Comparison of ENCODE assay signal across 23 mouse cellular contexts in the genomic region with DNA sequence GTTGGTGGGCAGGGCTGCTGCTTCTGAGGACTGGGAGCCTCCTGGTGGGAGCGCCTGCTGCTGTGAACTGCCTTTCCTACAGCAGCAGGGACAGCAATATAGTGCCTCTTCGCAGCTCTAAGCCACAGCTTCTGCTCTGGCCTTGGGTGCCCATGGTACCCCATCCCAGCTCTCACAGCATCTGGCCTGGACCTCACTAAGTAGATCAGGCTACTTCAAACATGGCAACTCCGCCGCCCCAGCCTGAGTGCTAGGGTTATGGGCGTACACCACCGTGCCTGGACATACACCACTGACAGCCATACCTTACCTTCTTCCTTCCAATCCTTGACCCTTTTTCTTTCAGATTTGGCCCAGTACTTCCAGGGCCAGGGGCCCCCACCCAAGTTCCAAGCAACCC. TPM values are rescaled to one million over a fixed set of nuclear protein-coding genes. Genes with fewer than 3 reads are reported as not detected.
DNase-seq lines count a peak whose midpoint lies in the region; ATAC-seq and TF ChIP-seq lines count a peak whose summit lies in the region.
"Had no signal": no experiment of that assay in that cellular context is flagged by ENCODE, and none has a peak within 500 bp of the region (broad histone marks: within the 10 kb centered on the region; RNA-seq: fewer than 3 reads in every experiment).

No protein-coding gene starts in this region.

- H3K4me1 ChIP-seq in embryonic facial prominence, embryonic 13.5 days = peaks cover 12% of the 10 kb centered on the region
- peaks cover 14% of the 10 kb centered on the region for H3K4me1 ChIP-seq in embryonic facial prominence, embryonic 10.5 days
- peaks cover 21% of the 10 kb centered on the region for H3K4me1 ChIP-seq in heart, embryonic 10.5 days
- H3K4me1 ChIP-seq in intestine, postnatal 0 days (replicated peaks; ENCODE audit: control insufficient read depth, insufficient read depth, low read length) = 0 out of 2 replicates have a peak, but pooled peaks cover 11% of the 10 kb centered on the region
- 0 out of 2 replicates have a peak, but pooled peaks cover 8% of the 10 kb centered on the region for H3K4me1 ChIP-seq in intestine, embryonic 15.5 days (replicated peaks)
- H3K4me1 ChIP-seq in liver, embryonic 13.5 days (replicated peaks) = peaks cover 62% of the 10 kb centered on the region
- peaks cover 17% of the 10 kb centered on the region for H3K4me1 ChIP-seq in liver, embryonic 11.5 days (replicated peaks; ENCODE audit: control insufficient read depth, insufficient read depth, low read length)

- H3K4me2 ChIP-seq in embryonic facial prominence, embryonic 13.5 days = no peak overlapping the region
- H3K4me2 ChIP-seq in intestine, postnatal 0 days (replicated peaks; ENCODE audit: low read depth) = no peak overlapping the region
- no peak overlapping the region for H3K4me2 ChIP-seq in intestine, embryonic 15.5 days (replicated peaks)
- 0 out of 2 replicates have a peak overlapping the region, but pooled peaks have one; percentile 6 for H3K4me2 ChIP-seq in liver, embryonic 13.5 days
- H3K4me2 ChIP-seq in liver, embryonic 11.5 days = no peak overlapping the region

- peaks cover 45% of the 10 kb centered on the region for H3K36me3 ChIP-seq in embryonic facial prominence, embryonic 13.5 days
- H3K36me3 ChIP-seq in embryonic facial prominence, embryonic 10.5 days (replicated peaks) = peaks cover 65% of the 10 kb centered on the region
- peaks cover 58% of the 10 kb centered on the region for H3K36me3 ChIP-seq in heart, embryonic 10.5 days
- peaks cover 47% of the 10 kb centered on the region for H3K36me3 ChIP-seq in intestine, postnatal 0 days (ENCODE audit: control insufficient read depth, insufficient read depth)
- H3K36me3 ChIP-seq in intestine, embryonic 15.5 days = 0 out of 2 replicates have a peak, but pooled peaks cover 16% of the 10 kb centered on the region
- H3K36me3 ChIP-seq in liver, embryonic 13.5 days = peaks cover 63% of the 10 kb centered on the region
- peaks cover 28% of the 10 kb centered on the region for H3K36me3 ChIP-seq in liver, embryonic 11.5 days (ENCODE audit: control insufficient read depth, insufficient read depth, low read length)

- TF ChIP-seq CTCF in intestine, postnatal 0 days (IDR thresholded peaks at IDR 0.05; ENCODE audit: low read depth) = no peak

- no peak overlapping the region for H3K27ac ChIP-seq in embryonic facial prominence, embryonic 13.5 days
- no peak overlapping the region for H3K27ac ChIP-seq in embryonic facial prominence, embryonic 10.5 days (replicated peaks)
- no peak overlapping the region for H3K27ac ChIP-seq in heart, embryonic 10.5 days
- H3K27ac ChIP-seq in intestine, postnatal 0 days (ENCODE audit: low read depth, low read length) = peak overlapping the region; percentile 64; the same call in 1 of the 2 replicates
- no peak overlapping the region for H3K27ac ChIP-seq in intestine, embryonic 15.5 days
- no peak overlapping the region for H3K27ac ChIP-seq in liver, embryonic 13.5 days
- H3K27ac ChIP-seq in liver, embryonic 11.5 days (ENCODE audit: low read depth, low read length) = no peak overlapping the region

- DNase-seq in embryonic facial prominence, embryonic 10.5 days (ENCODE audit: low spot score) = no peak
- peak; percentile 91 for DNase-seq in heart, adult 11 months
- DNase-seq in heart, embryonic 10.5 days (ENCODE audit: low spot score) = no peak
- no peak for DNase-seq in liver, embryonic 13.5 days
- no peak for DNase-seq in liver, embryonic 11.5 days (ENCODE audit: low spot score)
- DNase-seq: adrenal gland, adult 2 months; adrenal gland, adult 8-10 months; adrenal gland, postnatal 10 days; adrenal gland, postnatal 14 days; adrenal gland, postnatal 25 days; adrenal gland, postnatal 36 days; B cell, adult 2 months; cerebellum, adult 11 months; cerebellum, adult 11-12 months had no signal

- H3K9me3 ChIP-seq in embryonic facial prominence, embryonic 13.5 days = no peaks in the 10 kb centered on the region
- no peaks in the 10 kb centered on the region for H3K9me3 ChIP-seq in embryonic facial prominence, embryonic 10.5 days
- no peaks in the 10 kb centered on the region for H3K9me3 ChIP-seq in heart, embryonic 10.5 days
- H3K9me3 ChIP-seq in intestine, postnatal 0 days (ENCODE audit: control insufficient read depth) = no peaks in the 10 kb centered on the region
- H3K9me3 ChIP-seq in intestine, embryonic 15.5 days = no peaks in the 10 kb centered on the region
- H3K9me3 ChIP-seq in liver, embryonic 13.5 days (replicated peaks) = no peaks in the 10 kb centered on the region
- H3K9me3 ChIP-seq in liver, embryonic 11.5 days (ENCODE audit: control insufficient read depth, low read length) = no peaks in the 10 kb centered on the region
- H3K9me3 ChIP-seq: G1E had no signal

- 97% methylated on average over 6 of the region's 6 CpGs for WGBS in embryonic facial prominence, embryonic 13.5 days
- 92% methylated on average over 6 of the region's 6 CpGs for WGBS in embryonic facial prominence, embryonic 10.5 days
- 92% methylated on average over 6 of the region's 6 CpGs for WGBS in heart, embryonic 10.5 days
- 92% methylated on average over 6 of the region's 6 CpGs for WGBS in intestine, postnatal 0 days
- 91% methylated on average over 6 of the region's 6 CpGs for WGBS in intestine, embryonic 15.5 days
- 90% methylated on average over 6 of the region's 6 CpGs for WGBS in liver, embryonic 13.5 days (ENCODE audit: insufficient replicate concordance)
- WGBS in liver, embryonic 11.5 days = 90% methylated on average over 6 of the region's 6 CpGs

- H3K4me3 ChIP-seq in embryonic facial prominence, embryonic 13.5 days = no peak overlapping the region
- no peak overlapping the region for H3K4me3 ChIP-seq in embryonic facial prominence, embryonic 10.5 days
- H3K4me3 ChIP-seq in heart, embryonic 10.5 days = no peak overlapping the region
- H3K4me3 ChIP-seq in intestine, postnatal 0 days (ENCODE audit: low read depth, low read length) = no peak overlapping the region
- H3K4me3 ChIP-seq in intestine, embryonic 15.5 days (replicated peaks) = no peak overlapping the region
- no peak overlapping the region for H3K4me3 ChIP-seq in liver, embryonic 13.5 days (replicated peaks)
- H3K4me3 ChIP-seq in liver, embryonic 11.5 days (ENCODE audit: low read depth, low read length) = no peak overlapping the region

- ATAC-seq in embryonic facial prominence, embryonic 13.5 days (ENCODE audit: insufficient number of reproducible peaks, insufficient read depth, low FRiP score, low TSS enrichment, low read depth) = no peak
- ATAC-seq in intestine, postnatal 0 days = no peak
- ATAC-seq in intestine, embryonic 15.5 days = no peak
- no peak for ATAC-seq in liver, embryonic 13.5 days (ENCODE audit: low read depth)
- no peak for ATAC-seq in liver, embryonic 11.5 days (replicated peaks; ENCODE audit: low FRiP score)
- ATAC-seq: activated CD4-positive, CD25-positive, alpha-beta regulatory T cell, adult 4 months; CD4-positive, CD25-positive, alpha-beta regulatory T cell, adult 4 months; Patski had no signal

- H3K9ac ChIP-seq in embryonic facial prominence, embryonic 13.5 days = 0 out of 2 replicates have a peak overlapping the region, but pooled peaks have one; percentile 12
- H3K9ac ChIP-seq in intestine, postnatal 0 days (ENCODE audit: low read depth, low read length) = no peak overlapping the region
- H3K9ac ChIP-seq in intestine, embryonic 15.5 days = no peak overlapping the region
- H3K9ac ChIP-seq in liver, embryonic 13.5 days = no peak overlapping the region
- H3K9ac ChIP-seq in liver, embryonic 11.5 days (ENCODE audit: low read depth, low read length) = no peak overlapping the region

- H3K27me3 ChIP-seq in embryonic facial prominence, embryonic 13.5 days = no peaks in the 10 kb centered on the region
- no peaks in the 10 kb centered on the region for H3K27me3 ChIP-seq in embryonic facial prominence, embryonic 10.5 days (replicated peaks; ENCODE audit: low read depth, poor library complexity, severe bottlenecking)
- H3K27me3 ChIP-seq in heart, embryonic 10.5 days (ENCODE audit: insufficient read depth, poor library complexity, severe bottlenecking) = no peaks in the 10 kb centered on the region
- no peaks in the 10 kb centered on the region for H3K27me3 ChIP-seq in intestine, postnatal 0 days (replicated peaks; ENCODE audit: control insufficient read depth, insufficient read depth, low read length)
- no peaks in the 10 kb centered on the region for H3K27me3 ChIP-seq in intestine, embryonic 15.5 days (replicated peaks)
- no peaks in the 10 kb centered on the region for H3K27me3 ChIP-seq in liver, embryonic 13.5 days
- H3K27me3 ChIP-seq in liver, embryonic 11.5 days (replicated peaks; ENCODE audit: control insufficient read depth, insufficient read depth, low read length) = no peaks in the 10 kb centered on the region
- H3K27me3 ChIP-seq: CH12.LX, Patski had no signal

RNA-seq across cellular contexts. Expression of gene Irf9, which starts 5.0 kb away (rescaled TPM):
- 10.5 and 12.3 TPM in 2 replicates for polyA plus RNA-seq in embryonic facial prominence, embryonic 13.5 days (2015; fragmentation: Nextera tagmentation; extraction: Ambion mirVana)
- polyA plus RNA-seq in embryonic facial prominence, embryonic 10.5 days (2016; fragmentation: Nextera tagmentation; extraction: Ambion mirVana) = 7.2 and 8.0 TPM in 2 replicates
- 5.9 and 7.4 TPM in 2 replicates for polyA plus RNA-seq in heart, embryonic 10.5 days (2016; fragmentation: Nextera tagmentation; extraction: Ambion mirVana)
- polyA plus RNA-seq in intestine, postnatal 0 days (2015; fragmentation: Nextera tagmentation; extraction: Ambion mirVana) = 44.7 and 46.9 TPM in 2 replicates
- polyA plus RNA-seq in intestine, embryonic 15.5 days (2015; fragmentation: Nextera tagmentation; extraction: Ambion mirVana) = 10.5 and 10.8 TPM in 2 replicates
- 14.8 and 16.4 TPM in 2 replicates for polyA plus RNA-seq in liver, embryonic 13.5 days (2015; fragmentation: Nextera tagmentation; extraction: Ambion mirVana)
- polyA plus RNA-seq in liver, embryonic 11.5 days (2014; fragmentation: Nextera tagmentation; extraction: Ambion mirVana) = 11.6 and 13.0 TPM in 2 replicates

RNA-seq across cellular contexts. Expression of gene Rec8, which starts 9.5 kb away (rescaled TPM):
- polyA plus RNA-seq in embryonic facial prominence, embryonic 13.5 days (2015; fragmentation: Nextera tagmentation; extraction: Ambion mirVana) = 2.0 and 2.8 TPM in 2 replicates
- 6.5 and 7.1 TPM in 2 replicates for polyA plus RNA-seq in embryonic facial prominence, embryonic 10.5 days (2016; fragmentation: Nextera tagmentation; extraction: Ambion mirVana)
- polyA plus RNA-seq in heart, embryonic 10.5 days (2016; fragmentation: Nextera tagmentation; extraction: Ambion mirVana) = 13.7 and 17.6 TPM in 2 replicates
- polyA plus RNA-seq in intestine, postnatal 0 days (2015; fragmentation: Nextera tagmentation; extraction: Ambion mirVana) = 29.8 and 30.1 TPM in 2 replicates
- polyA plus RNA-seq in intestine, embryonic 15.5 days (2015; fragmentation: Nextera tagmentation; extraction: Ambion mirVana) = 8.2 and 10.5 TPM in 2 replicates
- 1.6 and 1.7 TPM in 2 replicates for polyA plus RNA-seq in liver, embryonic 13.5 days (2015; fragmentation: Nextera tagmentation; extraction: Ambion mirVana)
- polyA plus RNA-seq in liver, embryonic 11.5 days (2014; fragmentation: Nextera tagmentation; extraction: Ambion mirVana) = 2.8 and 5.2 TPM in 2 replicates
- polyA plus RNA-seq: C2C12, Patski had no signal

RNA-seq across cellular contexts. Expression of gene Rnf31, which starts 16.8 kb away (rescaled TPM):
- polyA plus RNA-seq in embryonic facial prominence, embryonic 13.5 days (2015; fragmentation: Nextera tagmentation; extraction: Ambion mirVana) = 17.6 and 21.7 TPM in 2 replicates
- polyA plus RNA-seq in embryonic facial prominence, embryonic 10.5 days (2016; fragmentation: Nextera tagmentation; extraction: Ambion mirVana) = 18.6 and 21.4 TPM in 2 replicates
- polyA plus RNA-seq in heart, embryonic 10.5 days (2016; fragmentation: Nextera tagmentation; extraction: Ambion mirVana) = 14.4 and 21.9 TPM in 2 replicates
- 18.2 and 24.0 TPM in 2 replicates for polyA plus RNA-seq in intestine, postnatal 0 days (2015; fragmentation: Nextera tagmentation; extraction: Ambion mirVana)
- 15.7 and 16.3 TPM in 2 replicates for polyA plus RNA-seq in intestine, embryonic 15.5 days (2015; fragmentation: Nextera tagmentation; extraction: Ambion mirVana)
- 9.0 and 12.6 TPM in 2 replicates for polyA plus RNA-seq in liver, embryonic 13.5 days (2015; fragmentation: Nextera tagmentation; extraction: Ambion mirVana)
- polyA plus RNA-seq in liver, embryonic 11.5 days (2014; fragmentation: Nextera tagmentation; extraction: Ambion mirVana) = 21.2 and 23.1 TPM in 2 replicates

RNA-seq across cellular contexts. Expression of gene Psme2, which starts 17.4 kb away (rescaled TPM):
- polyA plus RNA-seq in embryonic facial prominence, embryonic 13.5 days (2015; fragmentation: Nextera tagmentation; extraction: Ambion mirVana) = 233 and 267 TPM in 2 replicates
- polyA plus RNA-seq in embryonic facial prominence, embryonic 10.5 days (2016; fragmentation: Nextera tagmentation; extraction: Ambion mirVana) = 173 and 186 TPM in 2 replicates
- polyA plus RNA-seq in heart, embryonic 10.5 days (2016; fragmentation: Nextera tagmentation; extraction: Ambion mirVana) = 188 and 205 TPM in 2 replicates
- 481 and 514 TPM in 2 replicates for polyA plus RNA-seq in intestine, postnatal 0 days (2015; fragmentation: Nextera tagmentation; extraction: Ambion mirVana)
- 343 and 366 TPM in 2 replicates for polyA plus RNA-seq in intestine, embryonic 15.5 days (2015; fragmentation: Nextera tagmentation; extraction: Ambion mirVana)
- polyA plus RNA-seq in liver, embryonic 13.5 days (2015; fragmentation: Nextera tagmentation; extraction: Ambion mirVana) = 202 and 224 TPM in 2 replicates
- polyA plus RNA-seq in liver, embryonic 11.5 days (2014; fragmentation: Nextera tagmentation; extraction: Ambion mirVana) = 256 and 277 TPM in 2 replicates

RNA-seq across cellular contexts. Expression of gene Emc9, which starts 23.2 kb away (rescaled TPM):
- 4.7 and 4.8 TPM in 2 replicates for polyA plus RNA-seq in embryonic facial prominence, embryonic 13.5 days (2015; fragmentation: Nextera tagmentation; extraction: Ambion mirVana)
- 6.0 and 6.6 TPM in 2 replicates for polyA plus RNA-seq in embryonic facial prominence, embryonic 10.5 days (2016; fragmentation: Nextera tagmentation; extraction: Ambion mirVana)
- 17.1 and 22.1 TPM in 2 replicates for polyA plus RNA-seq in heart, embryonic 10.5 days (2016; fragmentation: Nextera tagmentation; extraction: Ambion mirVana)
- polyA plus RNA-seq in intestine, postnatal 0 days (2015; fragmentation: Nextera tagmentation; extraction: Ambion mirVana) = 21.6 TPM in 2 replicates
- polyA plus RNA-seq in intestine, embryonic 15.5 days (2015; fragmentation: Nextera tagmentation; extraction: Ambion mirVana) = 9.6 and 11.6 TPM in 2 replicates
- polyA plus RNA-seq in liver, embryonic 13.5 days (2015; fragmentation: Nextera tagmentation; extraction: Ambion mirVana) = 31.9 and 35.8 TPM in 2 replicates
- polyA plus RNA-seq in liver, embryonic 11.5 days (2014; fragmentation: Nextera tagmentation; extraction: Ambion mirVana) = 44.5 and 46.2 TPM in 2 replicates
